Mouse (Mus musculus) intestine, embryonic 14.5 days (tissue): ENCODE results near the gene Ndufb5. TPM values are rescaled to one million over a fixed set of nuclear protein-coding genes. Genes with fewer than 3 reads are reported as not detected.
"Not testable (repeated sequence)": the region's sequence is repeated elsewhere in the genome, so short reads cannot be mapped to it uniquely, and the experiment has no call there.

Experiments
- ATAC-seq: fragments of 200-750 bp; cut with Nextera tagmentation; replicated peaks from 2 replicates; pipeline ENCODE4 v1.8.0; 2017; ENCODE audit warnings: low read depth, moderate number of reproducible peaks, moderate TSS enrichment, moderate library complexity; ENCODE audit not compliant: low FRiP score, low TSS enrichment
- DNase-seq: peaks from one replicate; pipeline ENCODE4 v3.0.0-alpha.2; 2018; ENCODE audit warnings: low spot score
- H3K27ac ChIP-seq: fragments of 300-500 bp; sonication (generic); 2 replicates; pipeline ENCODE4 v1.5.1; 2014; ENCODE audit warnings: low read depth, mild to moderate bottlenecking, control low read depth
- H3K27me3 ChIP-seq: fragments of 300-500 bp; sonication (generic); replicated peaks from 2 replicates; pipeline ENCODE4 v1.6.1; 2014; ENCODE audit warnings: low read length, control low read depth; ENCODE audit not compliant: control insufficient read depth, insufficient read depth
- H3K36me3 ChIP-seq: fragments of 300-500 bp; sonication (generic); 2 replicates; pipeline ENCODE4 v1.6.1; 2014; ENCODE audit warnings: low read length, control low read depth; ENCODE audit not compliant: control insufficient read depth, insufficient read depth
- H3K4me1 ChIP-seq: fragments of 300-500 bp; sonication (generic); replicated peaks from 2 replicates; pipeline ENCODE4 v1.6.1; 2014; ENCODE audit warnings: low read length, control low read depth, mixed read lengths; ENCODE audit not compliant: control insufficient read depth, insufficient read depth
- H3K4me2 ChIP-seq: fragments of 300-500 bp; sonication (generic); 2 replicates; pipeline ENCODE4 v1.6.1; 2014; ENCODE audit warnings: low read length
- H3K4me3 ChIP-seq: fragments of 300-500 bp; sonication (generic); 2 replicates; pipeline ENCODE4 v1.5.1; 2014; ENCODE audit warnings: low read depth, low read length, control low read depth, mixed read lengths
- H3K9ac ChIP-seq: fragments of 300-500 bp; sonication (generic); 2 replicates; pipeline ENCODE4 v1.6.1; 2014; ENCODE audit warnings: mild to moderate bottlenecking, low read length
- H3K9me3 ChIP-seq: fragments of 300-500 bp; sonication (generic); 2 replicates; pipeline ENCODE4 v1.6.1; 2016; ENCODE audit warnings: low read length, control low read depth; ENCODE audit not compliant: control insufficient read depth
- WGBS: fragments of 180-500 bp; shearing (Covaris S2); extraction: QIAGEN DNeasy Blood & Tissue Kit; methylation state at CpG from one replicate; pipeline ENCODE4 v1.1.7; 2014; 5-methylcytosine and 5-hydroxymethylcytosine counted together
- polyA plus RNA-seq: library from polyadenylated mRNA; unstranded; fragments of >200 nt; fragmentation: Nextera tagmentation; extraction: Ambion mirVana; gene quantifications from 2 replicates; pipeline ENCODE4 v1.2.1, GENCODE M21; 2014

Gene Ndufb5
- polyA plus RNA-seq, 1 experiment from 2014 or later = 364 TPM

DNA sequence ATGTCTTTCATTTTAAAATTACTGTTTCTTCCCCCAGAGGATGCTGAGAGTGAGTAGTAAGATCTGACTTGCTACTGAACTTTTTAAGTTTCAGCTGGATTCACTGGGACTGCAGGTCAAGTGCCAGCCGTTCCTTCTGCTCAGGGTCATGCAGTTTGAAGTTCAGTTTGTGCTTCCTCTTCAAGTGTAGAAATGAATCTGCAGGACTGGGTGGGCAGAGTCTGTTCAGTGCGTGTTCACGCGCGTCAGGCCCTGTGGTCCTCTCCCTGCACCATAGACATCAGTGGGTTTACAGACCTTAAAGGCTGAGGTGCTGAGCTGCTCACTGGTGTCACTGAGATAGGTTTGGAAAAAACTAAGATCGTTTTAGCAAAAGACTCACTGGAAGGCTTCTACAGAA, 8.2 kb downstream of the Ndufb5 start:
- no peak overlapping the region for H3K4me3 ChIP-seq
- no peak for ATAC-seq
- 94% methylated on average over 6 of the region's 6 CpGs for WGBS
- DNase-seq = no peak
- H3K9me3 ChIP-seq = no peaks in the 10 kb centered on the region
- no peak overlapping the region for H3K27ac ChIP-seq
- H3K9ac ChIP-seq = no peak overlapping the region
- no peak overlapping the region for H3K4me2 ChIP-seq
- peaks cover 70% of the 10 kb centered on the region for H3K36me3 ChIP-seq
- H3K4me1 ChIP-seq = no peaks in the 10 kb centered on the region
- H3K27me3 ChIP-seq = no peaks in the 10 kb centered on the region

DNA sequence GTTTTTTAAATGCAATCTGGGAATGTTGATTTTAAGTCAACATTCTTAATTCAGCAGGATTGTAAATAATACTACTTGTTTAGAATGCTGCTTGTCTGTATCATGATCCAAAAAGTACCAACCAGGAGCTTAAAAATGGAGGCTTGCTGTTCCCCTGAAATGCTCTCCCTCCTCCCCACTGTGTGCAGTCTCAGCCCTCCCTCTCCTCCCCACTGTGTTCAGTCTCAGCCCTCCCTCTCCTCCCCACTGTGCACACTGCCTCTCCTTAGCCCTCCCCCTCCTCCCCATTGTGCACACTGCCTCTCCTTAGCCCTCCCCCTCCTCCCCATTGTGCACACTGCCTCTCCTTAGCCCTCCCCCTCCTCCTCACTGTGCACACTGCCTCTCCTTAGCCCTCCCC, 8.6 kb downstream of the Ndufb5 start:
- not testable (repeated sequence) for H3K27ac ChIP-seq, H3K4me1 ChIP-seq, DNase-seq, H3K9ac ChIP-seq, ATAC-seq, H3K4me3 ChIP-seq, H3K27me3 ChIP-seq, H3K9me3 ChIP-seq, H3K4me2 ChIP-seq
- H3K36me3 ChIP-seq = peaks cover 71% of the 10 kb centered on the region

DNA sequence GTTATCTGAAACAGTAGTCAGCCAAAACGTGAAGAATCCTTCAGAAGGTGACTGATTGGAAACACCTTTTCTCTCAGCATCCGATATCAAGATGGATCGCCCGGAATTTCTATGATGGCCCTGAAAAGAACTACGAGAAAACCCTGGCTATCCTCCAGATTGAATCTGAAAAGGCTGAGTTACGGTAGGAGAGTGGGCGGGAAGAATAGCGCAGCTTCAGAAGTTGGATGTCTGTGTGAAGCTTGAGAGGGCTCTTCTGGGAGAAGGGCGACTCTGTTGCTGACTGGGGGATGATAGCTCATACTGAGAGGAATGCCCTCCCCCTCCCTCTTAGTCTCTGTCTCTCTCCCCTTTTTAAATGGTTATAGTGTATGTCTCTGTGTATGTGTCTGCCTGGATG, 11.6 kb downstream of the Ndufb5 start:
- Histone ChIP-seq H3K27ac (no peak overlapping the region), H3K4me2 (no peak overlapping the region), H3K36me3 (peaks cover 81% of the 10 kb centered on the region), H3K4me1 (no peaks in the 10 kb centered on the region), H3K4me3 (no peak overlapping the region), H3K9ac (no peak overlapping the region), H3K27me3 (no peaks in the 10 kb centered on the region), H3K9me3 (no peaks in the 10 kb centered on the region)
- 95% methylated on average over 9 of the region's 9 CpGs for WGBS
- no peak for ATAC-seq
- DNase-seq = no peak

DNA sequence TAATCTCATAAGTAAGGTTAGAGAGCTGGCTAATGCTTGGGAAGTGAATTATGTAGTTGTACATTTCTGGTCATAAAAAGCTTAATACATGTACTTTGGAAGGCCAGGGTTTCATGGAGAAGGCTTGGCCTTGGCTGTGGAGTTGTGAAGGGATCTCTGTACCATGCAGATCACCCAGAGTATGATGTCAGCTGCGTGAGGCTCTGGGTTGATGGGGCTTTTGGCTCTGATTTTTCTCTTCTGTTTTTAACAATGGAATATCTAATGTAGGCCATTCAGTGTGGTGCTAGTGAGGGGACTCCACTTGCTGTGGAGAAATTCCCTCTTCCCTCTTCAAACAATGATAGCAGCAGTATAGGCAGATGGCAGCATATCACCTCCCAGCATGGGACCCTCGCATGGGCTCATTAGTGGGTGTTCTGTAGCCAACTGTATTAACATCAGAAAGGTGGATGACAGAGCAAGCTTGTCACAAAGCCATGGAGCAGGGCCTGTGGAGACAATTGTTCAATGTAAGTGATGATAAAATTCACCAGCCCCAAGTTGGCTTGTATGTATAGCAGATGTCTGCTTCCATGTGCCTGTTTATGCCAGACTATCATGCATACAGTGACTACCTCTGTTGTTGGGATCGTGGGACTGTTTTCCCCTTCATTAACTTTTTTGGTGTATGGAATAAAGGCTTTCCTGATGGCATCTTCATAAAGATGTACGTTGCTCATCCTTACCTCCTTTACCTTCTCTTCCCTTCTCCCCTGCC, 13.2 kb downstream of the Ndufb5 start:
- ATAC-seq (no peak), DNase-seq (no peak)
- no peaks in the 10 kb centered on the region for H3K4me1 ChIP-seq
- H3K4me2 ChIP-seq = no peak overlapping the region
- peaks cover 81% of the 10 kb centered on the region for H3K36me3 ChIP-seq
- H3K9me3 ChIP-seq = no peaks in the 10 kb centered on the region
- no peak overlapping the region for H3K9ac ChIP-seq
- H3K27ac ChIP-seq = no peak overlapping the region
- H3K4me3 ChIP-seq = no peak overlapping the region
- 94% methylated on average over 4 of the region's 4 CpGs for WGBS
- no peaks in the 10 kb centered on the region for H3K27me3 ChIP-seq

DNA sequence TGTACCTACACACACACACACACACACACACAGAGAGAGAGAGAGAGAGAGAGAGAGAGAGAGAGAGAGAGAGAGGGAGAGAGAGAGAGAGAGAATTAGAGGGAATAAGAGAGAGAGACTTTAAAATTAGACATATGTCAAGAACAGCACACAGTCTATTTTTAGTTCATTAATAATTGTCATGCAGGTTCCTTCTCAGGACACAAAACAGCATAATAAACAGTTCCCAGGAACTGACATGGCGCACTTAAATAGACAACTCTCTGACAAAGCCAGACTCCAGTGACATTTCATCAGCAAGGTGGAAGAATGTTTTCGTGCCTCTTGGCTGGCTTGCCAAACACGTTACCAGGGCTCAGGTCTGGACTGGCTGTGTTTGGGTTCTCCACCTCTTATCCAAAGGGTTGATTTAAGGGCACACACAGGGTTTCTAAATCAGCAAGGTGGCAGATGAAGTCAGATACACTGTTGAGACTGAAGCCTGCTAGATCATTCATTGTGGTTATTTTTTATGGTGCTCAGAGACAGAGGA, 17.7 kb downstream of the Ndufb5 start:
- Histone ChIP-seq H3K4me1 (no peaks in the 10 kb centered on the region), H3K4me3 (no peak overlapping the region), H3K27me3 (no peaks in the 10 kb centered on the region), H3K9me3 (no peaks in the 10 kb centered on the region), H3K4me2 (no peak overlapping the region), H3K36me3 (peaks cover 45% of the 10 kb centered on the region), H3K27ac (no peak overlapping the region), H3K9ac (no peak overlapping the region)
- WGBS = 95% methylated on average over 3 of the region's 3 CpGs
- no peak for DNase-seq
- ATAC-seq = no peak

DNA sequence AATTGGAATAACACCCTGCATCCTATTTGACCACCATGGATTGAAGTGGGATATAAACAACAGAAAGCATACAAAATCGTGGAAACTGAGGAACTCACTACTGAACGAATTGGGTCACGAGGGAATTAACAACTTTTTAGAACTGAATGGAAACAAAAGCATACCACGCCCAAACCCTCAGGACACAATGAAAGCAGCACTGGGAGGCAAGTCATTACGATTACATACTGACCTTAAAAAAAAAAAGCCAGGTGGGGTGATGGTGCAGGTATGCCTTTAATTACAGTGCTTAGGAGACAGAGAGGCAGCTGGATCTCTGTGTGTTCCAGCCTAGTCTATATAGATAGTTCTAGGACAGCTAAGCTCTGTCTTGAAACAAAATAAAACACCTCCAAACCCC, 22.4 kb downstream of the Ndufb5 start:
- no peak overlapping the region for H3K4me2 ChIP-seq
- no peaks in the 10 kb centered on the region for H3K9me3 ChIP-seq
- no peak overlapping the region for H3K9ac ChIP-seq
- no peaks in the 10 kb centered on the region for H3K4me1 ChIP-seq
- no peaks in the 10 kb centered on the region for H3K36me3 ChIP-seq
- H3K27me3 ChIP-seq = no peaks in the 10 kb centered on the region
- H3K27ac ChIP-seq = no peak overlapping the region
- DNase-seq (no peak), ATAC-seq (no peak)
- 73% methylated on average over 5 of the region's 5 CpGs for WGBS
- H3K4me3 ChIP-seq = no peak overlapping the region

DNA sequence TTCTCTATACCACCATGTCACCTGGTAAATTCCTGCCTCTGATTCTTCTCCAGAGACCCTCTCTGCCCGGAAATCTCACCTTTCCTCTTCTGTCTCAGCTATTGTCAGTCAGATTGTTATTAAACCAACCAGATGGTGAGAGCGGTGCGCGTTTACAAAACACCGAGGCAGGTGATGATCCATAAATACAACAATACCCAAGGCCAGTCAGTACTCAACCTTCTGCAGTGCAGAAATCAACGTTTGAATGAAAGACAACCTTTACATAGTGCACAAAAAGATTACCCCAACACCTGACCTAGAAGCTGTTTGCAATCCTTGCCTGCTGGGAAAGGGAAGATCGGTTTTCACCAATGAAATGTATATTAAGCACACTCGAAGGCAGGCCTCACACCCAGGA, 26.2 kb downstream of the Ndufb5 start:
- Histone ChIP-seq H3K27me3 (no peaks in the 10 kb centered on the region), H3K4me1 (no peaks in the 10 kb centered on the region), H3K9me3 (no peaks in the 10 kb centered on the region), H3K9ac (no peak overlapping the region), H3K4me3 (no peak overlapping the region), H3K4me2 (no peak overlapping the region), H3K27ac (no peak overlapping the region), H3K36me3 (no peaks in the 10 kb centered on the region)
- DNase-seq = no peak
- WGBS = 60% methylated on average over 8 of the region's 8 CpGs
- no peak for ATAC-seq

DNA sequence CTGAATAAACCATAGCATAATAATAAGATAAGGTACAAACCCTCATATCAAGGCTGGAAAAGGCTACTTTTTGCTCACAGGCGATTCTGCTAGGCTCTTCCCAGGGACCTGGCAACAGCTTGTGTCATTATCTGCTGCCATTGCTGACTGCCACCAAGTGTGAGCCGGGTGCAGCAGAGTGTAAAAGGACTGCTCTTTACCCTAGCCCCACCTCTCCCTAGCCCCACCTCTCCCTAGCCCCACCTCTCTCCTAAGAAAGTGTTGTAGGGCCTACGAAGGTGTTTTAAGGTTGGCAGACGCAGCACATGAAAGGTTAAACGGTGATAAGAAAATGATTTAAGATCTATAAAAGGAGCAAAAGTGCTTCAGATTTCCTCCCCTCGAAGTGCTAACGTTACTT, 27.1 kb downstream of the Ndufb5 start:
- no peaks in the 10 kb centered on the region for H3K27me3 ChIP-seq
- H3K9ac ChIP-seq = no peak overlapping the region
- ATAC-seq (no peak), DNase-seq (no peak)
- H3K4me3 ChIP-seq = no peak overlapping the region
- WGBS = 36% methylated on average over 7 of the region's 7 CpGs
- H3K36me3 ChIP-seq = no peaks in the 10 kb centered on the region
- no peak overlapping the region for H3K27ac ChIP-seq
- no peaks in the 10 kb centered on the region for H3K4me1 ChIP-seq
- H3K4me2 ChIP-seq = no peak overlapping the region
- no peaks in the 10 kb centered on the region for H3K9me3 ChIP-seq

DNA sequence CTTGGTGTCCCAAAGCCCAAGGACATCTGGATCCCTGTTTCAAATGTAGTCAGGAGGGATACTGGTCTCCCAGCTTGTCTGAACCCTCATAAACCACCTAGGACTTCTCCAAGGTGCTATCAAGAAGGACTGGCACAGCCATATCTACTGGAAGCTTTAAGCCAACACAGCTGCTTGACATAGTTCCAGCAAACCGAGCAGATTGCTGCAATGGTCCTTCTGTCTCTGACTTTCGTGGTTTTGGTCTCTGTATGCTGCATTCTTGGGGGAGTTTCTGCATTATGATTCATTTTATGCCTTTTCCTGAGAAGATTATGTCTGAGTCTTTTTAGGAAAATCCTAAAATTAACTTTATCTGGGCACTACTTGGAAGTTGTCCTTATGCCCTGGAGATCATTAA, 34.0 kb downstream of the Ndufb5 start:
- 64% methylated on average over 2 of the region's 2 CpGs for WGBS
- H3K9me3 ChIP-seq = no peaks in the 10 kb centered on the region
- H3K9ac ChIP-seq = no peak overlapping the region
- ATAC-seq (no peak), DNase-seq (no peak)
- no peak overlapping the region for H3K4me3 ChIP-seq
- H3K27me3 ChIP-seq = no peaks in the 10 kb centered on the region
- H3K4me1 ChIP-seq = no peaks in the 10 kb centered on the region
- H3K27ac ChIP-seq = no peak overlapping the region
- H3K4me2 ChIP-seq = no peak overlapping the region
- H3K36me3 ChIP-seq = no peaks in the 10 kb centered on the region
